Mouse (Mus musculus) left cerebral cortex, adult 8-10 months (tissue): ENCODE measurements around the gene Pcdh15. TPM values are rescaled to one million over a fixed set of nuclear protein-coding genes. Genes with fewer than 3 reads are reported as not detected.

ENCODE experiments used
- DNase-seq, 2 experiments: peaks; one replicate each; pipeline ENCODE4 v3.0.0; 2022; ENCODE audit warnings: low spot score in 2 of 2
- total RNA-seq, 4 experiments: library from RNA; stranded (reverse); gene quantifications; 2 replicates each; pipeline ENCODE4 v1.2.4; 2022

Gene Pcdh15
- total RNA-seq, 4 experiments from 2014 or later, result 23.8 to 30.6 (median 26.1) TPM

GRCm38 (mm10) chr10:73805069-73805468 is 705.9 kb downstream of the Pcdh15 start:
- no peak for DNase-seq

DNA sequence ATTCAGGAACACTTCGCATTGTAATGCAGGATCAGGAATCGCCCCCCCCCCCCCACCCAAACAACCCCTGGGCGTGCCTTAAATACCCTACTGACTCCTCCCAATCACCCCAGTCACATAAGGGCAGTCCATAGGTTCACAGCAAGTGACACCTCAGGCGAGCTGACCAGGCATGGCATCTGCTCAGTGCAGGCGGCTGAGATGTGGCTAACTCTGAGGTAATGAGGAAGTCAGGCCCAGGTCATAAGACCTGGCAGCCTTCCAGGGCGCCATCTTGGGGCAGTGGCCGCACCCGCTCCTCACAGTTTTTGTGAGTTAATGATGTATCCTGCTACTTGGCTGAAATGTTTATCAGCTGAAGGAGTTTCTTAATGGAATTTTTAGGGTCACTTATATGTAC is 713.2 kb downstream of the Pcdh15 start:
- DNase-seq, result no peak

DNA sequence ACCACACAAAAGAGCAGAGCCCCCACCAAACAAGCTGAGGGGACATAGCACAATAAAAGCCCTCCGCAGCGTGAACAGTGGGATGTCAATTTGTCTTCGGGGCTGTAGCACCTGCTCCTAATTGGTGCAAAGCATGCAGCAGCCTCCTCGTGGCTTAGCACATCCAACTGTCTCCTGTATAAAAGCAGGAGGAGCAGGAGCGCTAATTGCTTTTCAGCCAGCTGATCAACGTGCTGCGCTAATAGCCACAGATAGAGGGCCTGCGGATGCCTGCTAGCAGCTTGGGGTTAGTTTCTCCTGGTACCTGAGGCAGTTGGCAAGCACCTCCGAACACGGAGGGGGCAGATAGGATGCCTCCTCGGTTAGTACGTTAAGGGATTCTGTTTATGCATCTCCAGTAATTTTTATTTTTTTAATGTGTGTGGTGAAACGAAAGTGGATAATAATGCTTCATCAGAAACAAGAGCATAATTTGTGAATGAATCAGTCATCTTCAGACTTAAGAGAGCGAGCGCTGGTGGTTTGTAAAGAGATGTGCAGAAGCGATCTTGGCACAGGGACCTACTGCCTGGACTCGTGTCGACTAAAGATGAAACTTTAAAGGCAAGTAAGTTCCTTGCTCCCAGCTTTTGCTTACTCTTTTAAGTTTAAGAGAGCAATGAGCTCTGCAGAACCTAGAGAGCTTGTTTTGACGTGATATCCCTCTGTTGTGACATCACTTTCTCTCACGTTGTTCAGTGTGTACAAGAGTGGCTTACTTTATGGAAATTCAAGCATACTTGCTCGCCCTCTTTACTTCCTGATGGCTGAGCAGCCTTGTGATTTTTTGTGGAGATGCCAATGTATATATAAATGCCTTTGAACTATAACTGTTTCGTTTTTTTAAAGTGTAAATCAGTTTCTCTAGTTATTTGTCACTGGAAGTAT is 722.8 kb downstream of the Pcdh15 start:
- peak in 1 of 2 experiments; percentile 10 for DNase-seq

DNA sequence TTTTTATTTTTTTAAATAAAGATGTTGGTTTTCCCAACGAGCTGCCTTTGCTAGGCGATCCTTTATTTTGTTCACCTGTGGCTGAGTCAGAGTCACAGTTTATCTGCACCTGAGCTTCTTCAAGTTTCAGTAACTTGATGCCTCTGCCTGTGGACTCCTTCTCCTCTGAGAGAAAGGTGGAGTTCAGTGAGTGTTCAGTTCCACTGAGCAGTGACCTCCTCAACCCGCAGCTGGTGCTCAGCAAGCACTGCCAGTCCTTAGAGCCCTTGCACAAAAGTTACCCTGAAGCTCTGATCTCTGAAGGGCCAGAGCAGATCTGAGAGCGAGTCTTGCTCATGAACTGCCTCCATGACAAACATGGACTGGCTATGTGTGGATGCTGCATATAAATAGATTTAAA is 724.1 kb downstream of the Pcdh15 start:
- no peak for DNase-seq

DNA sequence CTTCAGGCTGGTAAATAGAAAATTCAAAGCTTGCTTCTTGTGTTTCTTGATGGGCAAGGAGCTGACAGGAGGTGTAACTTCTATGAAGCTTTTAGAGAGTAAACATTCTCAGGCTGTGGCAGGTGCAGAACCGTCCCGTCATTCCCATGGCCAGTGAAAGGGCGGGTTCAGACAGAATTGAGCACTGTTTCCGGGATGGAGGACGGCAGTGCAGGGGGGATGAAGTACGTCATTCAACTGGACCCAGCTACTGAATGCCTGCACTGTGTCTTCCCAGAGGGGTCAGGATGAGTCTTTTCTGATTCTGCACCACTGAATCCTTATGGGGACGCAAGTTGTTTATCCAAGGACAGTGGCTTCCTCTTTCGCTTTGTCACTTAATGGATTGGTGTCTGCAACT is 727.2 kb downstream of the Pcdh15 start:
- DNase-seq, result peak in 1 of 2 experiments; percentile 20

- no peak for DNase-seq
These were observed 729.6 kb downstream of the Pcdh15 start for GRCm38 (mm10) chr10:73828781-73829180.

DNA sequence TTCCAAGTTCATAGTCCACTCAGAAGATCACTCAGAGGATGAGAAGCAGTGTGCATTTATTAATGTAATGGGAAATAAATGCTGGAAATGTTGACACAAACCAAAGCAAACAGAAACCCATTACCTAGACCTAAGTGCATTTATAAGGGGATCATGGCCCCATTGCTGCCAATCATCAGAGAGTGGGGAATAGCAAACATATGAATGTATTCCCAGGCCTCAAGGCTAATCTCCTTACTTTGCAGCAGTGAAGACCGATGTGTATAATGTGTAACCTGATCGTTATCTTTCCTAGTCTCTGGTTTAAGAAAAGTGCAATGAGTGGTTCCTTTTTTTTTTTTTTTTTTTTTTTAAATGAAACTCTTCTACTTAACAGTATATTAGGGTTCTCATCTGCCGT is 745.9 kb downstream of the Pcdh15 start:
- no peak for DNase-seq

DNA sequence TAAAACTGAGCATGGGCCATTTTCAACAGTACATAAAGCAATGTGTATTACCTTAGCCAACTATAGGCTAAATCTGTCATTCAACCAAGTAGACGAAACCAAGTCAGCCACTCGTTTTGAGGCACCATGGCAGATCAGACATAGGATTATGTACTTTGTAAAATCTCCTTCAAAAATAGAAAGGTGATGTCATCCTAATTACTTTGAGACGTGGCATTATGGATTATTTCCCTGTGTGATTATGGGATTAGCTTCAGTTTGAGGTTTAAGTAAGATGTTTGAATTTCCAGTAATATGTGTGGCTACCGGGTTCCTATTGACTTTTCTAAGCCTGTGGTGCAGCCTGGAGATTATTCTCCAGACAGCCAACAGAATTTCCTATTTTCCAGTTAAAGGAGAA is 763.0 kb downstream of the Pcdh15 start:
- no peak for DNase-seq

- DNase-seq, result no peak
These were observed 779.0 kb downstream of the Pcdh15 start for GRCm38 (mm10) chr10:73878055-73878728.

- DNase-seq, result no peak
These were observed 779.6 kb downstream of the Pcdh15 start for GRCm38 (mm10) chr10:73878729-73879067.

GRCm38 (mm10) chr10:73887771-73888170 is 788.6 kb downstream of the Pcdh15 start:
- DNase-seq, result no peak

DNA sequence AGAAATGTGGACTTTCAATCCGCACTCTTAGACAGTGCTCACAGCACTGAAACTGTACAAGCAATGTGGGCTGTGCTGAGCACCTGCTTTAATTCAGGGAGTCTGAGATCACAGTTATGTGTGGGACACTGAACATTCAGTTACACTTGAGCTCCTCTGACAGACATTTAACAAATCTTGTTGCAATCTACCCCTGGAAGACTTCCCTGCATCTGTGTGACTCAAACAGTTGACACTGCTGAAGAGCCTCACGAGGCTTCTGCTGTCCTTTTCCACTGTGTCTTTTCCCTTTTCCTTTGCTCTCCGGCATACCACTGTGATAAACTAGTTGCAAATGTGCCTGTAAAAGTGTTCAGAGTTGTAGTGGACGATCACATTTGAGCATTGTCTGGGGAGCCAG is 793.1 kb downstream of the Pcdh15 start:
- no peak for DNase-seq

DNA sequence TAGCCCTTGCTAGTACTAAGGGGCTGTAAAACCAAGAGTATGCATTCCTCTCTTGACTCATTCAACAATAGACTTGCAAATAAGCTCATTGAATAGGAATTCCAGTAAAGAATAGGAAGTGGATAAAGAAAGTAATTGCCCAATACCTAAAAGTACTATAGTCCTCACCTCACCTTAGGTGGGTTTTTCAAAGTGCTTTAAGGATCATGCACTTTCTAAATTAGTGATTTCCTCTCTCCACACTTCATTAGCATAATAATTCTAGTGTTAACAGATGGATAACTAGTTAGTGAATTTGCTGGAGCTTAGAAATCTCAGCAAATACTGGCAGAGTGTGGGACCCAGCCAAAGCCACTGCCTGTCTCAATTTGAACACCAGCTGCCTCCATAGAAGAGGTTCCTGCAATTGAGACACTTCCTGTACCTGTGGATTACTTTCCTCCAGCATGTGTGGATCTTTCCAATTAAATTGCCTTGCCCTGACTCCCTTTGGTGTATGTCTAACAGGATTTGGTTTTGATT is 797.0 kb downstream of the Pcdh15 start:
- DNase-seq, result no peak

DNA sequence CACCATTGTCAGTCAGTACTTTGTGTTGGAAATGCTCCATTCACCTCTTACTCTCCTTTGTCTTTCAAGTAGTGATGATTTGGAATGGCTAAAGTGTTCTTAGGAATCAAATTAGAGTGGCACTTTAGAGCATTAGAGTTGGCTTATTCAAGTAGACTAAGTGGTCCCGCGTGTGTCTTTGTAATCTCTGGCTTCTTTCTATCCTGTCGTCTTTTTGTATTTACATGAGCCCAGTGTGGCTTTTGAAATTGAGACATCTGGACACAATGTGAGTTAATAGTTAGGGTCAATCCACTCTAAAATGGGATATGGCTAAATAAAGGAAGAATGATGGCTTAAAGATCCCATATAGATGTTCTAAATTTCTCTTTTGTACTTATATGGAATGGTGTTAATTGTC is 800.0 kb downstream of the Pcdh15 start:
- DNase-seq, result no peak

GRCm38 (mm10) chr10:73907626-73908025 is 808.5 kb downstream of the Pcdh15 start:
- DNase-seq, result no peak

- DNase-seq, result peak in 1 of 2 experiments; percentile 15
These were observed 809.4 kb downstream of the Pcdh15 start for GRCm38 (mm10) chr10:73908568-73908967.

GRCm38 (mm10) chr10:73915170-73915569 is 816.0 kb downstream of the Pcdh15 start:
- peak in 1 of 2 experiments; percentile 13 for DNase-seq

DNA sequence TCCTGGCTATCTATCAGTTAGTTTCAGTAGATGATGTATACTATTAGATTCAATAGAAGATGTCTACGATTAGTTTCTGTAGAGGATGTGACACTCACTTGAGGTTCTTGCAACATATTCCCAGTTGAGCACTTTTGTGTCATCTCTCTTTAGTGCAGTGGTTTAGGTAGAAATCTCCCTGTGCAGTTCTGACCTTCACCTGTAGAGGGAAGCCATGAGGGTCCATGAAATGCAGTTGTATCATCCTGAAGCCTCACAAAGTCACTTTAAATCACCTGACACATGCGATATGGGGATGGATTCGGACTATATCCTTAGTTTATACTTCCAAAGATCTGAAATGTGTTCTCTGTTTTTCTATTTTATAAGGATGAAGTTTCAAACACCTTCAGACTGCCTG is 822.4 kb downstream of the Pcdh15 start:
- no peak for DNase-seq

GRCm38 (mm10) chr10:73928672-73929071 is 829.5 kb downstream of the Pcdh15 start:
- peak in 1 of 2 experiments; percentile 8 for DNase-seq

DNA sequence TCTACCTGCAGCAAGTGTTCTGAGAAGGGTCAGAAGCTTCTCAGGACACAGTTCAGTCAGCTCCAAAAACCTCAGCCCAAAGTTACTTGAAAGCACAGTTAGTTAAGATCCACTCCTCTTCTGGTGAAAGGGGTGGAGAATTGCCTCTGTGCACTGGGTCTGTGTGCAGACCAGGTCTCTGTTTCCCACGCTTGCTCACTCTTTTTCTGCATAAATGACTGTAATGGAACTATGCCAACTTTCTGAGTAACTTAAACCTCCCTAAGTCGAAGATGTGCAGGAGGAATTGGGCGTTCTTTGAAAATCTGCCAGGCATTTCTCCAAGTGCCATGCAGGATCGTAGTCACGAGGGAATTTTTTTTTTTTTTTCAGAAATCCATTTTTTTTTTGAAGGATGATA is 830.6 kb downstream of the Pcdh15 start:
- peak in 1 of 2 experiments; percentile 24 for DNase-seq

DNA sequence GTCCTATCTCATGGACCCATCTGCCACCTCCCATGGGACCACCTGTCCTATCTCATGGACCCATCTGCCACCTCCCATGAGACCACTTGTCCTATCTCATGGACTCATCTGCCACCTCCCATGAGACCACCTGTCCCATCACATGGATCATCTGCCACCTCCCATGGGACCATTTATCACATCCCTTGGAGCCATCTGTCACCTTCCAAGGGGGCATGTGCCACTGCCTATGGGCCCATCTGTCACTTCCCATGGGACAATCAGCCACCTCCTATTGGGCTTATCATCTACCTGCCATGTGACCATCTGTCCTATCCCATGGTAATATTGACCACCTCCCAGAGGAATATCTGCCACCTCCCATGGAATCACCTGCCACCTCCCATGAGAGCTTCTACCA is 832.0 kb downstream of the Pcdh15 start:
- DNase-seq, result no peak

- DNase-seq, result no peak
These were observed 833.0 kb downstream of the Pcdh15 start for GRCm38 (mm10) chr10:73931996-73932679.
